Mouse (Mus musculus) embryonic stem cell, embryonic (primary cell): Measurements from ENCODE around the gene Gja1.
"Not testable (repeated sequence)": the region's sequence is repeated elsewhere in the genome, so short reads cannot be mapped to it uniquely, and the experiment has no call there.

ENCODE experiments used
- CTCF ChIA-PET, 4 experiments: fragments of 300-600 bp in 2 of 4; fragments of 350-600 bp in 2 of 4; sonication (Branson Sonifier 250); formaldehyde crosslinking; loops; one replicate each; lab custom pipeline; 2022; ENCODE audit warnings: inconsistent platforms in 2 of 4; lab: Charles Lee
- POLR2A ChIA-PET, 4 experiments: fragments of 300-600 bp in 2 of 4; fragments of 350-600 bp in 2 of 4; sonication (Branson Sonifier 250); formaldehyde crosslinking; loops; one replicate each; lab custom pipeline; 2022; ENCODE audit warnings: antibody characterized with exemption in 4 of 4, inconsistent platforms in 1 of 4; lab: Charles Lee

Gene Gja1

DNA sequence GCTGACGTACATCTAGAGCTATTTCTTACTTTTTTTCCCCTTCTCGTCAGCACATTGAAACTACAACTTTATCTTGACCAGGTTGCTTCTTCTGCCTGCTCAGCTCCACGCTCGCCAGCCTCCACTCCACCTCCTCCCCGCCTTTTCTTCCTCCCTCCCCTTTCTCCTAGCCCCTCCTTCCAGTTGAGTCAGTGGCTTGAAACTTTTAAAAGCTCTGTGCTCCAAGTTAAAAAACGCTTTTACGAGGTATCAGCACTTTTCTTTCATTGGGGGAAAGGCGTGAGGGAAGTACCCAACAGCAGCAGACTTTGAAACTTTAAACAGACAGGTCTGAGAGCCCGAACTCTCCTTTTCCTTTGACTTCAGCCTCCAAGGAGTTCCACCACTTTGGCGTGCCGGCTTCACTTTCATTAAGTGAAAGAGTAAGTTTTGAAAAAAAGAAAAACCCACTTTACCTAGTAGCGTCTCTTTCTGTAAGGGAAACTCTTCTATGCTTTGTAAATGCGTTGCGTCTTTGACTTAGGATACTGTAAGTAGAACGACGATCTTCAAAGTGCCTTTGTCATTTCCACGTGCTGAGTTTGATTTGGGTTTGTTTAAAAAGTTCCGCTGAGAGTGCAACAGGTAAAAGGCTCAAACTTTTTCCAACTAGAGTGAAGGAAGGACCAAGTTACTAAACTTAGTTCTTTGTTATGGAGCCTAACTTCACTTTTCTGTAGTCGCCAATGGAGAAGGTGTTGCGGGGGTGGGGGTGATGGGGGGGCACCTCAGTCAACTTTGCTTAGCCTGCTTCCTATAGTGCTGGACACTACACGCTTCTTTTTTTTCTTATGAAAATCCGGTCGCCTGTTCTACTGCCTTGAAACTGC is at the start of gene Gja1:
Gene Gja1, plus strand, starts transcription at position 234 of the 869 bp plus-strand sequence.
- ChIA-PET CTCF (interaction anchor here in 1 of 4 experiments (0.7 kb wide), 1 partner anchor 103 kb away, joined by 5 read pairs; no protein-coding TSS in a partner anchor), POLR2A (interaction anchor here (0.5 to 6.1 kb wide), 22 partner anchors 8 to 1108 kb away, joined by 3 to 66 read pairs (median 4); no protein-coding TSS in a partner anchor)

DNA sequence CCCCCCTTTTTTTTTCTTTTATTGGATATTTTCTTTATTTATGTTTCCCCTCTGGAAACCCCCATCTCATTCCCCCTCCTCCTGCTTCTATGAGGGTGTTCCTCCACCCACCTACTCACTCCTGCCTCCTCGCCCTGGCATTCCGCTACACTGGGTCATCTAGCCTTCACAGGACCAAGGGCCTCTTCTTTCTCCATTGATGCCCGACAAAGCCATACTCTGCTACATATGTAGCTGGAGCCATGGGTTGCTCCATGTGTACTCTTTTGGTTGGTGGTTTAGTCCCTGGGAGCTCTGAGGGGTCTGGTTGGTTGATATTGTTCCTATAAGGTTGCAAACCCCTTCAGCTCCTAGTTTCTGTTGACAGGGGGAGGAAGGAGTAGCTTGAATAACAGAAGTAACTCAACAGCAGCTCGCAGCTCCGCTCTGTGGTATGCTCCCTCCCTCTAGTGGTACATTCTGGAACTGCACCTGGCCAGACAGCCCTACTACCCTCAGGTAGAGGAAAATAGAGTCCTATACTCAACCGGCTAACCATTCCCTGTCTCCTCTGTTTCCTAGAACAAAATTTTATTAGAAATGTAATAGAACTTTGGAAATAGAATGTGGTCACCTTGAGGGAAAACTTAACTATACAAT is 38.2 kb upstream of the Gja1 start:
- ChIA-PET CTCF (interaction anchor here (0.6 to 1.3 kb wide), 8 partner anchors 9 to 359 kb away, joined by 3 to 5 read pairs (median 4); no protein-coding TSS in a partner anchor), POLR2A (interaction anchor here in 1 of 4 experiments (0.6 kb wide), 2 partner anchors 21 to 344 kb away, joined by 3 read pairs; no protein-coding TSS in a partner anchor)

DNA sequence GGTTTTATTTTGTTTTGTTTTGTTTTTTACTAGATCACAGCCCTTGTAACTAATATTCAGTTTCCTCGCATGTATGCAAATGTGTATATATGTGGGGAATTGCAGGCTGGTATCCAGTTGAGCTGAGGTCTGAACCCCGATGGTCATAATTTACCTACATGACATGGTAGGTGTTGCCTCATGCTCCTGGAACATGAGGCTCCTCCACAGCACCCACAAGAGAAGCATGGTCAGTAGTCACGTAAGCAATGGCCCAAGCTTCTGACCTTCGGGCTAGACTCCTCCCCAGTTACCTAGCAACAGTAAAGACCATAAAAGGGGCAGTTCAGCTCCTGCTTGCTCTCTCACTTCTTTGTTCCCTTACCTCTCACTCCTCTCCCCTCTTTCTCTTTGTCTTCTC is 16.7 kb upstream of the Gja1 start:
- POLR2A ChIA-PET, result interaction anchor here in 2 of 4 experiments (0.6 to 0.8 kb wide), 4 partner anchors 13 to 64 kb away, joined by 3 to 8 read pairs (median 5); no protein-coding TSS in a partner anchor
- CTCF ChIA-PET, result no interaction called here

DNA sequence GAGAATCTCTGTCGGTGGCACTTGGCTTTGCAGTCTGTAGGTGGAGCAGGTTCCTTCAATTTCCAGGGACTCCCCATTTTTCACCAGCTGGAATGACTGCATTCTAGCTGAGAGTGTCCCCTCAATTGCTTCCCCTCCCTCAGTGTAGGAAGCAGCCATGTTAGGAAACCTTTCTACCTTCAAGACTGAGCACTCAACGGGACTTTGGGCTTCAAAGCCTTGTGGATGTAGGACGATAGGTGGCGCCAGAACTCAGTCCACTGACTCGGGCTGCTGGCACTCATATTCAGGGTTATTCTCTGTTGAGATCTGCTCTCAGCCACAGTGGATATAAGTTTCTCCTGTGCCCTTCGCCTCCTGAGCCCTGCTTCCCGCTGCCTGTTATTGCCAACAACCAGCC is 8.1 kb upstream of the Gja1 start:
- ChIA-PET CTCF (interaction anchor here in 3 of 4 experiments (0.6 to 1.1 kb wide), 4 partner anchors 15 to 1899 kb away, joined by 3 to 5 read pairs (median 4); no protein-coding TSS in a partner anchor), POLR2A (interaction anchor here in 2 of 4 experiments (0.6 to 0.9 kb wide), 3 partner anchors 9 to 662 kb away, joined by 3 read pairs; no protein-coding TSS in a partner anchor)

DNA sequence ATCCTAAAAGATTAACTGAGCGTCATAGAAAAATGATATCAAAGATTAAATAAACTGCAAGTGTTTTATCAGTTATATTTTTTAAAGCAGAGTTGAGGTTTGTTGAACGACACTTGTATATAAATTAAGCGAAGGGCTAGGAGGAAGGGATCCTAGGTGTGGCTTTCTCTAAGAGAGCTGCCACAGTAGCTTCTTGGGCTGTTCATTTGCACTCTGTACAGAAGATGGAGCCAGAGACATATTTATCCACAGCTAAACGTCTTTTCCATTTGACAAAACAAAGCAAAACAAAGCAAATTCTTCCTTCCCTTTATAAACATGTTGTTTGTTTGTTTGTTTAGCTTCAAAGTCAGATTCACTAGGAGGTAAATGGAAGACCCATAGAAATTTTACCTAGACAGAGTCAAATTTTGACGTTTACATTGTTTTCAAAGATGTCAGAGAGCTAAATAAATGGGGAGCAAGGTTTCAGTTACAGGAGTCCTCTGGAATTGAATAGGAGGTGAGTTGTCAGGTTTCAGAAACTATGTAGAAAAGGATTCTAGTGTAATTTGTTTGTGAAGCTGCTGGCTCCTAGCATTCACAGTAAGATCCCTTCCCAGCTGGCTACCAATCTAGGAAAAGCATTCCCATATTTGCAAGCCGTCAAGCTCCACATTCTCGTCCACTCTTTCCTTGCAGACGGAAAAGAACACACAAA is 4.0 kb upstream of the Gja1 start:
- ChIA-PET POLR2A (interaction anchor here (0.5 to 6.1 kb wide), 21 partner anchors 11 to 621 kb away, joined by 3 to 66 read pairs (median 3); no protein-coding TSS in a partner anchor), CTCF (interaction anchor here (0.5 to 3.1 kb wide), 21 partner anchors 15 to 1075 kb away, joined by 3 to 22 read pairs (median 4); no protein-coding TSS in a partner anchor)

DNA sequence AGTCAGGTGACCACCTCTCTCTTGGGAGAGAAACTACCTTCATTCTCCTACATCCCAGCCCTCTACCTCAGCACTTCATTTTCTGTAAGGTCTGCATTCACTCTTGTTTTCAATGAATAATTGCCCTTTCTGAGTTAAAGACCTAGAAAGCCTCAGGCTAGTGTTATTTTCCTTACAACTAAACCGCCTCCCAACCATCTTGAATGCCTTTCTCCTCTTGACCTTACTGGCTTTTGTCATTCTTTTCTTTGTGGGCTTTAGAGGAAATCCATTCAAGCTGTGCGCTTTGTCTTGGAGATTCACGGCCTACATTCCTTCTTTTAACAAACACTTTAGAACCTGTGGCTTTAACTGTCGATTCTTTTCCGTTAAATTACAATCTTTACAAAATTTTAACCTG is 3.0 kb upstream of the Gja1 start:
- ChIA-PET CTCF (interaction anchor here (0.6 to 3.1 kb wide), 12 partner anchors 32 to 1074 kb away, joined by 3 to 22 read pairs (median 4); no protein-coding TSS in a partner anchor), POLR2A (interaction anchor here (0.6 to 6.1 kb wide), 19 partner anchors 11 to 179 kb away, joined by 3 to 66 read pairs (median 4); no protein-coding TSS in a partner anchor)

DNA sequence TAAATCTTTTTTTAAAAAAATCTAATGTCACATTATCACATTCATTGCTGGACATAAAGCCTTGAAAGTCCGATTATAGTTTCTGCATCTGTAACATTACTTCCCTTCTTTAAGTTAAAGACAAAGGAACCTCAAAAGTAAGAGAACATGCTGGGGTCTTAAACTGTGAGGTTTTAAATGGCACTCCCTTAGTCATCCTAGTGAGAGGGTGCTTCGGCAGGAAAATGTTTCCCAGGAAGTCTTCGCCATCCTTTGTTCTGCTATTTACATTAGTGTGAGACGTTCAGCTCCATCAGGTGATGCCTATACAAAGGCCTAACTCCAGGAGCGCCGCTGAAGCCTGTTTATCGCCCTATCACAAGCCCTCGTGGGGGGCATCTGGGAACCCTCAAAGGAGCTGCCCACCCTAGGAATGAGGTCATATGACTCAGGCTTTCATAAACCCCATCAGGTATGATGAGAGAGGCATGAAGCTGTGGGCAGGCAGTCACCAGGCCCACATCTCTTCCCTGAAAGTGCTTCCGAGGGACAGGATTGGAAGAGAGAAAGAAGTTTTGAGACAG is 1.1 kb upstream of the Gja1 start:
- ChIA-PET POLR2A (interaction anchor here (0.6 to 6.1 kb wide), 15 partner anchors 10 to 1213 kb away, joined by 3 to 66 read pairs (median 5); partner anchors contain the start of gene Tbc1d32 (in 1 of the 4)), CTCF (interaction anchor here in 1 of 4 experiments (0.6 kb wide), 1 partner anchor 227 kb away, joined by 4 read pairs; no protein-coding TSS in a partner anchor)

DNA sequence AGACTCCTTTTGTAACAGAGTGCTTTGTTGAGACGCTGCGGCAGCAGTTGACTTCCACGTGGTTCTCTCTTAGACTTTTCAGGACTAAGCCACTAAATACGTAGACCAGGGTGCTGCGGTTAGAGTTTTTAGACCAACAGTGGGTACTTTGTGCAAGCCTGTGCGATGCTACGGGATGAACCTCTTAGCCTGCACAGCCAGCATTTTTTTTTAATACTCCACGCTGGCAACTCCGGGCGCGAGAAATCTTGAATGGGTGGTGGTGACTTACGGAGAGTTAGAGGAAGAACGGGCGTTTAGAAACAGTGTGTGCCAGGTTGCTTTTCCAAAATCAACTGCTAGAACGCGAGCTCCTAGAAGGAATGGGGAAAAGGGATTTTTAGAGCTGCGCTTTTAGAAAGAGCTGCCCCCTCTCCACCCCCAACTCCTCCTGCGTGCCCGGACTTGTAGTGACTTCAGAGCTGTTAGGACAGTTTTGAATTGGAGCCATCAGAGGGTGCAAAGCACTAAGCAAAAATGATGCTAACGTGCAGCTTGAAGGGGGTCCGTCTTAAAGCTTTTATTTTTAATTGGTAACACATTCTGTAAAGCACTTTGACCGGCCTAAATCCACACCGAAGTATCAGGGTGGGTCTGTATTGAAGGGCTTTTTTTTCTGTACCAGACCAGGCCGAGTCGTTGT is 977 bp downstream of the Gja1 start:
- ChIA-PET POLR2A (interaction anchor here (0.6 to 4.1 kb wide), 23 partner anchors 8 to 703 kb away, joined by 3 to 28 read pairs (median 4); no protein-coding TSS in a partner anchor), CTCF (no interaction called here)

DNA sequence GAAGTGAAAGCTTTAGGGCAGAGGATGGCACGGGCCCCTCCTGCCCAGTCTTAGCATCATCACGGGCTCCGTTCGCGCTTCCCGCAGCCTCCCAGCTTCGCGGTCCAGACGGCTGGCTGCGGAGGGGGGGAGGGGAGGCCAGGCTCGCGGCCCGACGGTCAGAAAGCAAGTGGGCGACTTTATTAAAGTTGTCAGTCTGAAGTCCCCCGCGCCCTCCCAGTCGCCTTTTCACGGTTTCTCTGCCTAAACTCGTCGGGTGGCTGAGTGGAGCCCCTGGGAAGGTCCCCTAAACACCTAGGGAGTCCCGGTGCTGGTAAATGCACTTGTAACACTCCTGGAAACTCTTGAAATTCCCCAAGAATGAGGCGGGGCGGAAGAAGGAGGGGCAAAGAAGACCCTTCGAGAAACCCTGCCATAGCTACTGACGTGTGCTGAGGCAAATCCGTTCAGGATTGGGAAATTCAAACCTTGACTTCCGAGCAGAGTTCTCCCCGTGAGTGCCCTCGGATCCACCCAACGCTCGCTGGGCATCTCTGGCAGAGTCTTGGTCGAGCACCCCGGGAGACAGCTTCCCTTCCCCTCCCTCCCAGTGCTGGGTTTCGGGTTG is 1.6 kb downstream of the Gja1 start:
- ChIA-PET POLR2A (interaction anchor here (0.6 to 4.1 kb wide), 25 partner anchors 9 to 702 kb away, joined by 3 to 28 read pairs (median 3); no protein-coding TSS in a partner anchor), CTCF (no interaction called here)

DNA sequence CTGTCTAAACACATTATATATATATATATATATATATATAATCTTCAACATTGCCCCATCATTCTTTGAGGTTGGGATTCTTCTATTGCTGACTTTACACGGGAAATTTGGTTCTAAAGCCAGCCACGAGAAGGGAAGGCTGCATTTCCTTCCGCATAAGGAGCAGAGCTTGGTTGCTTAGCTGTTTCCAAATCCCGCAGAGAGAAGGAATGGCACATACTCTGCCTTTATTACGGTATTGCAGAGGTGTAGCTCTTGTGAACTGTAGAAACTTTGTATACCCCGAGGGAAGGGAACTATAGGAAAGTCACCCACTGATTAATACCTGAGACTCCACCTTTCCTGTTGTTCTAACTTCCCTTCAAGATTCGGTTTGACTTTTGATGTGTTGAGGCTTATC is 2.6 kb downstream of the Gja1 start:
- ChIA-PET CTCF (interaction anchor here in 1 of 4 experiments (0.7 kb wide), 1 partner anchor 302 kb away, joined by 4 read pairs; no protein-coding TSS in a partner anchor), POLR2A (interaction anchor here in 3 of 4 experiments (0.9 to 4.1 kb wide), 11 partner anchors 9 to 107 kb away, joined by 3 to 28 read pairs (median 7); no protein-coding TSS in a partner anchor)

DNA sequence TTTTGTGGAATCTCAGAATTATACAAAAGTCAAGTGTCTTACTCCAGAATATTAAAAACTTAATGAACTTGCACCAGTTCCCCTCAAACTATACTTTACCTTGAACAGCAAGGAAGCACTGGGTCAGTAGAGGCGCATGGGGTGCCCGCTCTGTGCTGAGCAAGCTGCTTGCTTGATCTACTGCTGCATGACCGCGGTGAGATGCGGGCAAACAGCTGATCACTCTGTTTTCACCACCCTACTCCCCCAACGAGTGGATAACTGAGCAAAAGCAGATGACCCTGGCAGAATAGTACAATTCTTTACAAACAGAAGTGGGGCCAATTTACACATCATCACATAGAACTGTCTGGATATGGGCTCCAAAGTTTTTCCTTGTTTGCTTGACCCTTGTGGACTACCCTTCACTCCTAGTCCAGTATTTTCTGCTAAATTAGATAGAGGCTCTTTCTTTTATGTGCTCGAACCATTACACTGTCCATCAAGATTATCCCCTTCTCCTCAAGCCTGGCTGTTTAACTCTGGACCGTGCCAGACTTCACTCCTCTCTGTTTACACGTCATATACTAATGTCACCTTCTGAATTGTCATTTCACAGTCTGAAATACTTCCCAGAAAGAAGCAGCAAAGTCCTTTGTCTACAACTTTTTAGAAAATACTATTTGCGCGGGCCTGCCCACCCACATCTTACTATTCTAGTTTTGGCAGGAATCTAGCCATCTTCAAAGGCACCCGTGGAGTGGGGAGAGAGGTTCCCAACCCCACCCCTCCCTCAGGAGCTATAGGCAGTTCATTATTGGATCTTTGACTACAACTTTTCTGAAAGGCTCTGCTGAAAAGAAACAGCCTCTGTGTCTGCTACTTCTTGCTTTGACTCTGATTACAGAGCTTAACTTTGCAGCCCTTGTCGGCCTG is 8.3 kb downstream of the Gja1 start:
- ChIA-PET POLR2A (interaction anchor here in 3 of 4 experiments (0.5 to 7.1 kb wide), 13 partner anchors 8 to 1871 kb away, joined by 3 to 66 read pairs (median 3); partner anchors contain the start of gene Gja1 (in 3 of the 3)), CTCF (no interaction called here)

DNA sequence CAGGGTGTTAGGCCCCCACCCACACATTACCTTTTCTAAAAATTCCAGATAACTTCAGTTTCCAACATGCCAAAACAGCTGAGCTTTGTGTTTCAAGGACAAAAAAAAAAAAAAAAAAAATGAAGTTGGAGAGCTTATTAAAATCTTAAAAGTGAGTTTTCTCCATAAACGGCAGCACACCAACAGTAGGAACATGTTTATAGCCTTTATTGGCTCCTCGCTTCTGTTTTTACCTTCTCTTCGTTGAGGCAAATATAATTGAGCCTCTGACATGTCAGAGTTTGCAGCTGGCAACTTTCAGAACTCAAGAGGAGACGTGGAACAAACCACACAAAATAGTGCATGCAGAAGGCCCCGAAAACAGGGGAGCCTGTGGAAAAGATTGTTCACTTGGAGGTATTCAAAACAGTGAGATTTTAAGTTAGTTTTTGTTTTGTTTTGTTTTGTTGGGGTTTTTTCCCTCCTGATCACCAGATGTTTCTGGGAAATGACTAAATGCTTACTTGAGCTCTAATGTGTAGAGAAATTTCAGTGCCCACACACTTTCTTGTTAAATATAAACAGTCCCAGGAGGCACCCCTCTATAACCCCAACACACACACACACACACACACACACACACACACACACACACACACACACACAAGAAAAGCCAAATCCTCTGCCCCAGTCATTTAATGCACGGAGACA is 16.1 kb downstream of the Gja1 start:
- ChIA-PET CTCF (interaction anchor here in 1 of 4 experiments (0.7 kb wide), 1 partner anchor 1401 kb away, joined by 4 read pairs; no protein-coding TSS in a partner anchor), POLR2A (interaction anchor here in 3 of 4 experiments (0.6 to 0.9 kb wide), 4 partner anchors 14 to 73 kb away, joined by 3 to 4 read pairs (median 3); partner anchors contain the start of gene Gja1 (in 1 of the 3))

DNA sequence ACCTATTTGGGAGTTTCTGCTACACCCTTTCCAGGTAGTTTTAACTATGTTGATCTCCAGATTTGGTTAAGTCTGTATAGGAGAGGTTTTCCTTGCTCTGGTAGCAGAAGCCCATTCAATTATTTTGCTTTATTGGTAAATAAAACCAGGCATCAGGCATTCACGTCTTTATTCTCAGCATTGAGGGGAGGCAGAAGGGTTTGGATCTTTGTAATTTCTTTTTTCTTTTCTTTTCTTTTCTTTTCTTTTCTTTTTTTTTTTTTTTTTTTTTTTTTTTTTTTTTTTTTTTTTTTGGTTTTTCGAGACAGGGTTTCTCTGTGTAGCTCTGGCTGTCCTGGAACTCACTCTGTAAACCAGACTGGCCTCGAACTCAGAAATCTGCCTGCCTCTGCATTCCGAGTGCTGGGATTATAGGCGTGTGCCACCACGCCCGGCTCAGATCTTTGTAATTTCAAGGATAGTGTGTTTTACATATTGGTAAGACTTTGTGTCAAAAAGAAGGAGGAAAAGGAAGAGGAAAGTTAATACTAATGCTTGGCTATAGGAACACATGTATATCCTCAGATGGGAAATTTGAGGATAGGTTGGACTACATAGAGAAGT is 16.8 kb downstream of the Gja1 start:
- POLR2A ChIA-PET, result interaction anchor here in 1 of 4 experiments (1.5 to 2.0 kb wide), 2 partner anchors 15 to 17 kb away, joined by 4 to 9 read pairs; partner anchors contain the start of gene Gja1
- CTCF ChIA-PET, result not testable (repeated sequence)

DNA sequence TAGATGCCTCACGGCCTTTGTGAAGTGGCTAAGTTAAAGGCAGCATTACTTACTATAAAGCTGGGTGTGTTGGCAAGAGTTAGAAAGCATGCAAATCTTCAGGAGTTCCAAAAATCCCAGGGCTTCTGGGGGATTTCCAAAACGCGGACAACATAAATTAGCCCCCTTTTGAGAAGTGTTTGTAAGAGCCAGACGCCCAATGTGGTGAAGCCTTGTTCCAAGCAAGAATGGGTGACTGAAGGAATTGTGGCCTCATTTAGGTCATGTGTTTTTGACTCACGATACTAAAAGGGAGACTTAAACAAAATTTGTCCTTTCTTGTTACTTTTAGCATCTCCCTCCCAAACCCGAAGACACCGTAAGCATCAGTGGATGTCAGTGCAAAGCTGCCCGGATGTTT is 20.7 kb downstream of the Gja1 start:
- CTCF ChIA-PET, result no interaction called here
- POLR2A ChIA-PET, result interaction anchor here (0.7 to 2.9 kb wide), 8 partner anchors 9 to 447 kb away, joined by 3 to 10 read pairs (median 3); partner anchors contain the start of gene Gja1 (in 1 of the 4)
